Mouse (Mus musculus): ENCODE results near the gene Gm49510. TPM values are rescaled to one million over a fixed set of nuclear protein-coding genes. Genes with fewer than 3 reads are reported as not detected.
"Not testable (repeated sequence)": the region's sequence is repeated elsewhere in the genome, so short reads cannot be mapped to it uniquely, and the experiment has no call there.

Gm49510 gene
- total RNA-seq, 2 experiments from 2014 or later: 0.52 TPM; not detected in 1

DNA sequence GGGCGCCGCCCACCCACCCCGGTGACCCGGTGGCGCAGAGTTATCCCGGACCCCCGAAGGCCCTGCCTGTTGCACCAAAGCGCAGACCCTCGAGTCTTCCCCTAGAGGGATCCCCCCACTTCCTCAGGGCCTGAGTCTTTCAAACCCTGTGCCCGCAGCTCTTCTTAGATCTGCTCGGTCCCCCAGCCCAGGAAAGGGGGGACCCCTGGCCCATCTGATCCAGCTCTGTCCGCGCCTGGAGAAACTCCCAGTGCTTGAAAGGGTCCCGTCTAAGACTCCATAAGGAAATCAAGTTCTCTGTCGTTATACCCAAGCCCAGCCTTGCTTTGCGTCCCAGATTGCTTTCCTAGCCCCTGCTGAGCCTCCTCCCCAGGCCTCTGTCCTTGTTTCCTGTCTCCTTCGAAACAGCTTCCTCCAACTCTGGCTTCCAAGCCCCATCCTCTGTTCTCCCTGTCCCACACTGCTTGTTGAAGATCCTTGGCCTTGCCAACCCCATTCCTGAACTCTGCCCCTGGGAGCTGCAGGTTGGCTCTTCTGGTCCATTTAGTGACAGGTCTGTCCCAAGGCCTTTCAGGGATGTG lies 21.6 kb upstream of the Gm49510 start:
- DNase-seq (ENCODE audit: low spot score in 2 of 2): no peak

DNA sequence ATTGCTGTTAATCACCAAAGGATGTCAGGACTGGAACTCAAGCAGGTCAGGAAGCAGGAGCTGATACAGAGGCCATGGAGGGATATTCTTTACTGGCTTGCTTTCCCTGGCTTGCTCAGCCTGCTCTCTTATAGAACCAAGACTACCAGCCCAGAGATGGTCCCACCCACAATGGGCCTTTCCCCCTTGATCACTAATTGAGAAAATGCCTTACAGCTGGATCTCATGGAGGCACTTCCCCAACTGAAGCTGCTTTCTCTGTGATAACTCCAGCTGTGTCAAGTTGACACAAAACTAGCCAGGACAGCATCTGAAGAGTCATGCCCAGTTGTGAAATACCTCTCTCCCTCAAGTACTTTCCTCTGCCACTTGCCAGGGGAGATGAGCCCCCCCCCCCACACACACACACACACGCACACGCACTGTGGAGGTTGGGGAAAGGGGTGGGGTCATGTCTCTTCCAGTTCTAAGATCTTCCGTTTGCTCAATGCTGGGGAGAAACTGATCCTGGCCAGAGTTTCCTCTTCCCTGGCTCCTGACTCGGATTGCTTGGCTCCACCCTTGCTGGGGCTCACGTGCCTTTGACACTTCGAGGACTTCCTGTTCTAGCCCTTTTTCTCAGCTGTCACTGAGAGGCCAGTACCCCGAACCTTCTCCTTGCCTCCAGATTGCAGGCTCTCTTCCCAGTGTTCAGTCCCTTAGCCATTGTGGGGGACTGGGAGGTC lies 20.5 kb upstream of the Gm49510 start:
- not testable (repeated sequence) for DNase-seq (ENCODE audit: low spot score in 2 of 2)

DNA sequence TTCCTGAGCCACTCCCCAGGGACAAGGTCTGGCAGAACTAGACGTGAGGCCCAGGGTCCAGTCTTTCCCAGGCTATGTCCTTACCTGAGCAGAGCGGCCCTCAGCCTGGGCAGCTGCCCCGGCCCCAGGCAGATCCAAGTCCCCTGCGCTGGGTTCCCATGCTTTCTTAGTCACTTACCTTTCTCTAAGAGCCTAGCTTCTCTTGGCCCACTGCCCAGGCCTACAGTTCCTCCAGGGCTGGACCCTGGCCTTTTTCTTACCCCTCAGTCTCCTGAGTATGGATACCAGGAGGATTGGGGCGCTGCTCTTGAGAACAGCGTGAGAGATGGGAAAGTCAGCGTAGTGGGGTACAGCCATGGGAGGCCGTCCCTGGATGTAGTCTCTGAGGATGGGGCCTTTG lies 19.0 kb upstream of the Gm49510 start:
- no peak for DNase-seq (ENCODE audit: low spot score in 2 of 2)

DNA sequence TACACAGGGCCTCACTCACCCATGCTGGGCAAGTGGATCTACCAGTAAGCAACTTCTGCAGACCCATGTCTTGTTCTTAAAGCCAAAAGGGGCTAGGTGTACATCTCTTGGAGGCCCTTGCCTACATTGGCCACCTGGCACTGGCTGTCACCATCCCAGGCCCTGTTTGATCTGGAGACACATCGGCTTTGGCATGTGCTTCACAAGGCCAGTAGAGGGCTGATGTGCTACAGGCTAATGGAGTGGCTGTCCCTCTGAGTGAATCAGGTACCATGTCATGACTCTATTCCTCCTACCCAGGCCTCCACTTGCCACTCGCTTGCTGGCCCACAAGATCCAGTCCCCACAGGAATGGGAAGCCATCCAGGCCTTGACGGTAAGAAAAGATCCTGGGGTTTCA lies 17.6 kb upstream of the Gm49510 start:
- no peak for DNase-seq (ENCODE audit: low spot score in 2 of 2)

DNA sequence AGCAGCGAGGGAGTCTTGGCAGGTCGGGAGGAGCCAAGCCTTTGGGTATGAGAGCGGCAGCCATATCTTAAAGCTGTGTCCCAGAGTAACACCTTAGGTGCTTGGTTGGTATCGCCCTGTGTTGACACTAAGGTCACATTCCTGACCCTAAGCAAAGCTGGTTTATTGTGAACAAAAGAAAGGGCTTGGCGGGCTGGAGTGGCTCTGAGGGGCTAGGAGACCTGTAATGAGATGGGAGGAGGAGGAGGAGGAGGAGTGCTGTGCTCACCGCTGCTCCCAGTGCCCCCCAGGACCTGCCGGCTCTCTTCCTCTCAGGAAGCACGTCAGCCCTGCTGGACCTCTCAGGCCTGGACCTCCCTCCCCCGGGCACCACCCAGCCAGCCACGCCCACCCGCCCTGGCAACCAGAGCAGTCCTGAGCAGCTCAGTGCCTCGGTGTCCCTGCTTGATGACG lies 10.0 kb upstream of the Gm49510 start:
- DNase-seq (ENCODE audit: low spot score in 2 of 2): no peak

DNA sequence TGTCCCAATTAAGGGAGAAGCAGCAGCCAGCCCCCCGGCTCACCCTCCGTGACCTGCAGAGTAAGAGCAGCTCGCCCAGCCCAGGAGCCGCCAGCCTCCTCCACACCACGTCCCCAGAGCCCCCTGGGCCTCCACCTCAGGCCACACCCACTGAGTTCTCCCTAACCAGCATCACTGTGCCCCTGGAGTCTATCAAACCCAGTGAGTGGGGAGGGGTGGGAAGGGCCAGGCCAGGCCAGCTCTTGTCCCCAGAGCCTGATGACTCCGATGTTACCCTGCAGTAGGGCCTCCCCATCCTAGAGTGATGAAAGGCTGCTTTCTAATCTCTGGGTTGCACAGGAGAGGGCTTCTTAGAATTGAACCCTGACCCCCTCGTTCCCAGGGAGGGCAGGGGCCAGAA lies 7.0 kb upstream of the Gm49510 start:
- no peak for DNase-seq (ENCODE audit: low spot score in 2 of 2)

DNA sequence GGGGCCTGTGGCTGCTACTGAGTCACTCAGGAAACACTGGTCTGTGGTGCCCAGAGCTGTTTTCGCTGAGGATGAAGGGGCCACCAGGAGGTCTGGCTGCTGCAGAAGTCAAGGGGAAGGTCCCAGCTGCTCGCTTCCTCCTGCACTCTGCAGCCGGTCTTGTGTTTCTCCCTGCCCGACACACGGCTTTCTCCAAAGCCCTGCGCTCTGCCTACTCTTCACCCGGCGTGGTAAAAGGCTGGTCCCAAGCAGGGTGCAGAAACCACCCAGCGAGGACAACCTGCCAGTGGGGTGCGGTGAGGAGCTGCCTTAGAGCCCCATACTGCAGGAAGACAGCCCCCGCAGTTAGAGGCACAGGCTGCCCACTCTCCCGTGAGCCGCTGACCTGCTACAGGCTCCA lies 4.7 kb upstream of the Gm49510 start:
- DNase-seq (ENCODE audit: low spot score in 2 of 2): no peak

DNA sequence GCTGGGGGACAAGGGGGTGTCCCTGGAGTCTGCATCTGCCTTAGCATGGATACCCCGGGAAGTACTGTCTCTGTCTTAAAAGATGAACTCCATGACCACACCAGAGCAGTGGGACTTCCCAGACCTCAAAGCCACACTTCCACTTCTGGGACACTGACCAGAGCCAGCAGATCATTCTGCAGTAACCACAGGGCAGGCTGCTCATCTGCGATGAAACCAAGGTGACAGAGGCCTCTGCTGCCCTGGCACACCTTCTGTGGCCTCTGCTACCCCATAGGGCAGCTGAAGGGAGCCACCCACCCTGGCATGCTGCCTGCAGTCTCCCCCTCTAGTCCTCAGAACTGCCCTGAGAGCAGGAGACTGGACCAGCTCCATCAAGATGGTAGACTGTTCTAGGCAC lies 3.7 kb upstream of the Gm49510 start:
- no peak for DNase-seq (ENCODE audit: low spot score in 2 of 2)

DNA sequence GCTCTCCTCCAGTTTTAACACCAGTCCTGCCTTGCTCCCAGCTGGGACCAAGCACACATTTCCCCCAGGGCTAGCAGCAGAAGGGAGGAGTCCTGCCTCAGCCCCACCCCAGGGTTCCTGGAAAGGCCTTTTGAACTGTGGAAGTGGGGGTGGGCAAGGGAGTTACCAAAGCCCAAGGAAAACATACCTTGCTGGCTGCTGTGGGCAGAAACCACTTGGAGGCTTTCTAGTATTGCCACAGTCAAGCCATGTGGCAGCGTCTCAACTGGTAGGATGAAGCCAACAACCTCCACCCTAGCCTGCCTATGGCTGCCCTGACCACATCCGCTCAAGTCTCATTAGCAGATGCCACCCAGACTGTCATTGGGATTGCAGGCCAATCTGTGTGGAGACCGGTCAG lies 3.3 kb upstream of the Gm49510 start:
- DNase-seq (ENCODE audit: low spot score in 2 of 2): no peak

DNA sequence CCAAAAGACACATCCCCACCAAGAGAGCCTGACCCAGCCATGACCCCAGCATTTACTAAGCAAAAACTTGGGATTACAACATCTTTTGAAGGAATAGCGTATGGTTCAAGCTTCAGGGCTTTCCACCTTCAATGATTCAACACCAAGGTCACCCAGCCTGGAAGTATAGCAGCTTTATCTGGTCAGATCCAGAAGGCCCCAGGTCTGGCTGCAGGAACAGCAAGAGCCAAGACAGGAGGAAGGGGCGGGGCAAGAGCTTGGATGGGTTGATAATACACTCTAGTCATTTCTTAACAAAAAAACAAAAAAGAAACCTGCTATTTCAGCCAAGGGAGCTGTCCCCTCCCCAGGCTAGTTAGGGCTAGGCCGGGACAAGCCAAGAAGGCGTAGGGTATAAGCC lies 2.0 kb upstream of the Gm49510 start:
- DNase-seq (ENCODE audit: low spot score in 2 of 2): no peak

DNA sequence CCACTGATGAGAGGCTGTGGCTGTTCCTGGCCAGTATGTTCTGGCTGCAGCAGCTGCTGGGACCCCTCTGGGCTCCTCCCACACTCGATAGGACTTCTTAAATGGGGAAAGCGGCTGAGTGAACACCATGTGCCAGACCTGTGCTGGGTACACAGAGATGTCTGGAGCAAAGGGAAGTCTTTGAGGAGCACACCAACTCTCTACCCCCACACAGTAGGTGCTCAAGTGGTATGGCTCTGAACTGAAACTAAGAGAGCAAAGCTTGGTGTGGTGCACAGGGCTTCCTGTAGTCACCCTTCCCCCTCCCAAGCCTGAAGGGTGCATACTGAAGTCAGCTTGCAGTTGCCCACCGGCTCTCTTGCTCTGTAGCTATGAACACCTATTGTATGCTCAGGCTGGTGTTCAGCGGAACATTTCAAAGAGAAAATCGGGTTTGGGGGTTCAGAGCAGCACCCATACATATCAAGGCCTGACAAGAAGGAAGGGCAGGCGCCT lies 913 bp upstream of the Gm49510 start:
- DNase-seq (ENCODE audit: low spot score in 2 of 2): no peak

DNA sequence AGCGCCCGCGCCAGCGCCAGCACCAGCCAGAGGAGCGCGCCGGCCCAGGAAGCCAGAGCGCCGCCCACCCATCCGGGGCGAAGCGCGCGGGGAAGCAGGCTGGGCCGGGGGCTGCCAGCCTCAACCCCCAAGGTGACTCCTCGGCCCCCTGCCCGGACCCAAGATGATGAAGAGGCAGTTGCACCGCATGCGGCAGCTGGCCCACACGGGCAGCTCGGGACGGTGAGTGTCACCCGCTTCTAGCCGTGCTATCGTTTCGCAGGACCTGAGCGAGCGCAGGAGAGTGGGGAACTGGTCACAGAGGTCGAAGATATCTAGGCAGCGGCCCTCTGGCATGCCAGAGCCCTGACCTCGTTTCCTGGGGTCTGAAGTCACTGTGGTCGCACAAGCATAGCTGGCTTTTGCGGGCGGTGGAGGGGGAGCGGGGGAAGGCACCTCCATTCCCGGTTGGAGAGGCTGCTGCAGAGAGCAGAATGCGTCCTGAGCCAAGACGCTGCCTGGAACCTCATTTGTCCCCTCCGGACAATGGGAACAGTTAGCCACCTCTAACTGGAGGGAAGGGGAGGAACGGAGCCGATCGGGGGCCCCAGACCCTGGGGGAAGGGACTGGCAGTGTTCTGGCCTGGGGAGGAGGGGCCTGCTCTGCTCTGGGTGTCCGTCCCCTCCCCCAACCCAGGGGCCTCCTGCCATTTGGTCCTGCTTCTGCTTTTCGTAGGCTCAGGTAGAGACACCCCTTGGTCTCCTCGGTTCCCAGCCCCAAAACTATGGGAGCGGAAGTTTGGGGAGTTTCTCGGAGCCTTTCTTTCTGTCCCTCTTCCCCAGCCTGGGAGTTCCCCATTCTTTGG lies 495 bp downstream of the Gm49510 start, which contains the start of gene Sh3bp1:
Gene Sh3bp1, plus strand, starts transcription at position 29 of the 845 bp plus-strand sequence.
- peak; percentile 43 to 71 for DNase-seq (ENCODE audit: low spot score in 2 of 2)

DNA sequence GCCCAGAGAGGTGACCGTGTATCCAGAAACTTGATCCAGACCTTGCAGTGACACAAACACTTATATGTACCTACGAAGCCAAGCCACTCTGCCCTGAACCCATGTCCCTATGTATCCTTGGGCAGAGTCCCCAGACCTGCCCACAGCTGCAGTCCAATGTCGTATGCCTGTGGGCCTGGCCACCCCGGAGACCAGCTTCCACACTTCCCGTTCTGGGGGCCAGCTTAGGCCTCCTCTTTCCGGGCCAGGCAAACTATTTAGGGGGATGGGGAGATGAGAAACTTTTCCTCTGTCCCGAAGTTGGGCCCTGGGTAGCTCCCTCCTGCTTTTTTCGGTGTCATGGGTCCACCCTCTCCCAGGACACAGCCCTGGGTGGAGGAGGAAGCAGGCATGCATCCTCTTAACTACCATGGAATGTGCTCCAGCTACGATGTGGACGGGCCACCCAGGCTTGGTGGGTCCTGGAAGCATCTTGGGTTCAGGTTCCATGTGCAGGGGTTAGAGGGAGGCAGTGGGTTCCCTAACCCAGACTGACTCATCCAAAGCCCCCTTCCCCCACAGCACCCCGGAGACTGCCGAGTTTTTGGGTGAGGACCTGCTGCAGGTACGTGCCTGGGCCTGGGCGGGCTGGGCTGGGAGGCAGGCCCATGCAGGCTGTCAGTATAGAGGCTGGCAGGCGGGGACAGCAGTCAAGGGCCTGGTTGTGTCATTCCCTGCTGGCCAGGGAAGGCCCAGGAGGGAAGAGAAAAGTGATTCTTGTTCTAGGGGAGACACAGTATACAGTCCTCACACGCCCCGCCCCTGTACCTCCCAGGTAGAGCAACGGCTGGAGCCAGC lies 1.3 kb downstream of the Gm49510 start:
- DNase-seq (ENCODE audit: low spot score in 2 of 2): no peak

DNA sequence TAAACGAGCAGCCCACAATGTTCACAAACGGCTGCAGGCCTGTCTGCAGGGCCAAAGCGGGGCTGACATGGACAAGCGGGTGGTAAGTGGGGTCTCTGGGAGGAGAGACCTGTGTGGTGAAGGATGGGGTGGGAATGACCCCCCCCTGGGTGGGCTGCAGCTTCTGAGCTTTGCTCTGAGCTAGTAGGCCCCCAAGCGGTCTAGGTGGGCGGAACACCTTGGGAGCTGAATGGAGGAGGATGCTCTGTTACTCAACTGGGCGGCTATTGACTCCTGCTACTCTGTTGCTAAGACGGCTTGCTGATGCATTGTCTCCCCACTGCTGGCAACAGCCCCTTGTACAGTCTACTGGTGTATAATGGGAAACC lies 1.9 kb downstream of the Gm49510 start:
- no peak for DNase-seq (ENCODE audit: low spot score in 2 of 2)

DNA sequence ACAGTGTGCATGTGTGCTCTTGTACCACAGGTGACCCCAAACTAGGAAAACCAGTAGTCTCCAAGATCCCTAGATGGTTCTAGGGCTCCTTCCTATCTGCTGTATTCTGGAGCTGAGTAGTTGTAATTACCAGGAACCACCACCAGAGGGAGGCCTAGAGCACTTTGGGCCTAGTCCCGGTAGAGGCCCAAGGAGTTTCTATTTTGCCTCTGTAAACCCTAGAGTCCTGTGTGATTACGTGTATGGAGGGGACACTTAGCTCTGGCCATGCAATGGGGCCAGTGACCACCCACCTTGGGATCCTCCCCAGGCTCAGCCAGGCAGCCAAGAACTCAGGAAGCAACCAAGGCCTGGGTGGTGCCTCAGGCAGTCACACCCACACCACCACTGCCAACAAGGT lies 3.8 kb downstream of the Gm49510 start:
- peak; percentile 71 to 90 for DNase-seq (ENCODE audit: low spot score in 2 of 2)

DNA sequence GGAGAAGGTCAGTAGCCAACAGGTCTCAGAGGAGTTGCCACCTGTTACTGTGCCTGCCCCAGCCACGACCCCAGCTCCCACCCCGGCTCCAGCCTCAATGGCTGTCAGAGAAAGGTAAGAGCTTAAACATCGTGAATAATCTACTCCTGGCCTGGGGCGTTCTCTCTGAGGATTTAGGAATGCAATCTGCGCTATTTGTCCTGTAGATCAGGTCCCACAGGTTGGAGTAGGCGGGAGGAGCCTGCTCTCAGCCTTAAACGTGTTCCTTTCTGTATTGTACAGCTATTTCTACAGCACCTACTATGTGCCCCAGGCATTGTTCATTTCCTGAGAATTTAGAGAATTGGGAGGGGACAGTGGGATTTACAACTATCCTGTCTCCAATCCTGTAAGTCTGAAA lies 8.9 kb downstream of the Gm49510 start:
- DNase-seq (ENCODE audit: low spot score in 2 of 2): no peak

DNA sequence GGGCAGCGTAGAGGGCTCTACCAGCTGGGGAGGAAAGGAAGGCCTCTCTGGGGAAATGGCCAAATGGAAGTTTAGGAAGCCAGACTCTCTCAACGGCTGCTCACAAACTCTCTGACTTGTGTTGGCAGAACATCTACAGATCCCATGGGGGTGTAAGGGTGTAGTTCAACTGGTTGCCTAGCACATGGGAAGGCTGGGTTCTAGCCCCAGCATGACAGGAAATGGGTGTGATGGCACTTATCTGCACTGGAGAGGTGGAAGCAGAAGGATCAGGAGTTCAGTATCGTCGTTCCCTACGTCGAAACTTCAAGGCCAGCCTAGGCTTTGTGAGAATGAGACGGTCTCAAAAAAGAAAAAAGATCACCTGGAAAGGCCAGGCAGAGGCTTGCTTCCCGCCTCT lies 9.5 kb downstream of the Gm49510 start:
- DNase-seq (ENCODE audit: low spot score in 2 of 2): no peak

DNA sequence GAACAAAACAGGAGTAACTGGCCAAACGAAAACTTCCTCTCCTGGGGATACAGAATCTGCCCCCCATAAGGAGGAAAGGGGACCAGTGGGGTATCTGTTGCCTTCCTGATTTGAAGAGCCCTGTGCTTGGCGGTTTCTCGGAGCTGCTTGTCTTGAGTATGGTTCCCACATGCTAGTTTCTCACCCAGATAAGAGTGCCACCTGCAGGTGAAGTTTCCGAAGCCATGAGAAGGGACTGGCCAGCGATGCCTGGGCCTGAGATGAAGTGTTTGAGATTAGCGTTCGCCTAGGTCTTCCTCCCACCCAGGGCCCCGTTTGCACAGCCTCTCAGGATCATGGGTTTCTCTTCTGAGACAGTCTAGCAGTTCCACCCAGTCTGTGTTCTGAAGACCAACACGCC lies 12.6 kb downstream of the Gm49510 start:
- no peak for DNase-seq (ENCODE audit: low spot score in 2 of 2)

DNA sequence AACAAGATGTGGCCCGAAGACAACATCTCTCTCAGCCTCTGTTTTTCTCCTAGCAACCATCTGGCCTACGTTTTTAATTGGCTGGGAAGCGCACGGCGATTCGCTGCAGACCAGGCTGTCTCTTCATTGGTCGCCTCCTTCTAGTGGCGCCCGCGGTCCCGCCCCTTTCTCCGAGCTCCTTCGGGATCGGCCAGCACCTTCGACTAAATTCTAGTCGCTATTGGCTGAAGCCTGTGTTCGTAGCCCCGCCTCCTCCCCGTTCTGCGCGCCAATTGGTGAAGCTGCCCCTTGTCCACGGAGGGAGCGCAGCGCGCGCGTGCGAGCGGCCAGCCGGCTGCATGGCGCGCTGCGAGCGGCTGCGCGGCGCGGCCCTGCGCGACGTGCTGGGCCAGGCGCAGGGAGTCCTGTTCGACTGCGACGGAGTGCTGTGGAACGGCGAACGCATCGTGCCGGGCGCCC lies 14.2 kb downstream of the Gm49510 start, which contains the start of gene Pdxp:
Gene Pdxp, plus strand, starts transcription at position 288 of the 459 bp plus-strand sequence.
- peak; percentile 97 to 98 for DNase-seq (ENCODE audit: low spot score in 2 of 2)

DNA sequence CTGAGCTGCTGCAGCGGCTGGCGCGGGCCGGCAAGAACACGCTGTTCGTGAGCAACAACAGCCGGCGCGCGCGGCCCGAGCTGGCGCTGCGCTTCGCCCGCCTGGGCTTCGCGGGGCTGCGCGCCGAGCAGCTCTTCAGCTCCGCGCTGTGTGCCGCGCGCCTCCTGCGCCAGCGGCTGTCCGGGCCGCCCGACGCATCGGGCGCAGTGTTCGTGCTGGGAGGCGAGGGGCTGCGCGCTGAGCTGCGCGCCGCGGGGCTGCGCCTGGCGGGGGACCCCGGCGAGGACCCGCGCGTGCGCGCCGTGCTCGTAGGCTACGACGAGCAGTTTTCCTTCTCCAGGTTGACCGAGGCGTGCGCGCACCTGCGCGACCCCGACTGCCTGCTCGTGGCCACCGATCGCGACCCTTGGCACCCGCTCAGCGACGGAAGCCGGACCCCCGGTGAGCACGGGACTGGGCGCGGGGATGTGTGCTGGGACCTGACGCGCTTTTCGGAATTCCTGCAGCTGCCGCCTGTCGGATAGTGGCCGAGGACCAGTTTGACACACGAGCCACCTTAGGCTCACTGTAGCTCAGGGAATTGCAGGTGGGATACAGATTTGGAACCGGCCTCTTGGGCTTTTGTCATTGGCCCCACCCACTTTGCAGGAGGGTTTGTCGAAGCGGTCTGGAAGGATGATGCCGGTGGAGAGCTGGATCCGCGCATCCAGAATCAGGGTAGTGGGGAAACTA lies 14.8 kb downstream of the Gm49510 start:
- DNase-seq (ENCODE audit: low spot score in 2 of 2): peak; percentile 51 to 68
